Mouse (Mus musculus) neural tube, embryonic 14.5 days (tissue): ENCODE data around the gene Apbb2. TPM values are rescaled to one million over a fixed set of nuclear protein-coding genes. Genes with fewer than 3 reads are reported as not detected.

ENCODE experiments used
- ATAC-seq: fragments of 200-750 bp; cut with Nextera tagmentation; 2 replicates; pipeline ENCODE4 v1.8.0; 2017; ENCODE audit warnings: low read depth, mild to moderate bottlenecking, moderate TSS enrichment, moderate library complexity
- H3K27ac ChIP-seq: fragments of 300-500 bp; sonication (generic); 2 replicates; pipeline ENCODE4 v1.5.1; 2014; ENCODE audit warnings: low read depth, mild to moderate bottlenecking, control low read depth, low read length, moderate library complexity, mixed read lengths
- H3K27me3 ChIP-seq: fragments of 300-500 bp; sonication (generic); 2 replicates; pipeline ENCODE4 v1.6.1; 2014; ENCODE audit warnings: low read length; ENCODE audit not compliant: control insufficient read depth, insufficient read depth
- H3K36me3 ChIP-seq: fragments of 300-500 bp; sonication (generic); 2 replicates; pipeline ENCODE4 v1.6.1; 2014; ENCODE audit warnings: low read length, mixed read lengths; ENCODE audit not compliant: control insufficient read depth, insufficient read depth
- H3K4me1 ChIP-seq: fragments of 300-500 bp; sonication (generic); 2 replicates; pipeline ENCODE4 v1.6.1; 2014; ENCODE audit warnings: low read length; ENCODE audit not compliant: control insufficient read depth, insufficient read depth
- H3K4me2 ChIP-seq: fragments of 300-500 bp; sonication (generic); 2 replicates; pipeline ENCODE4 v1.6.1; 2014; ENCODE audit warnings: mild to moderate bottlenecking, low read depth, low read length, control low read depth
- H3K4me3 ChIP-seq: fragments of 300-500 bp; sonication (generic); 2 replicates; pipeline ENCODE4 v1.5.1; 2014; ENCODE audit warnings: low read depth, low read length, control low read depth, mixed read lengths
- H3K9ac ChIP-seq: fragments of 300-500 bp; sonication (generic); replicated peaks from 2 replicates; pipeline ENCODE4 v1.6.1; 2014; ENCODE audit warnings: low read depth, mild to moderate bottlenecking, control low read depth, low read length, mixed read lengths
- H3K9me3 ChIP-seq: fragments of 300-500 bp; sonication (generic); 2 replicates; pipeline ENCODE4 v1.6.1; 2016; ENCODE audit warnings: low read length; ENCODE audit not compliant: control insufficient read depth
- WGBS: fragments of 180-500 bp; shearing (Covaris S2); extraction: QIAGEN DNeasy Blood & Tissue Kit; methylation state at CpG from one replicate; pipeline ENCODE4 v1.1.7; 2014; 5-methylcytosine and 5-hydroxymethylcytosine counted together
- polyA plus RNA-seq: library from polyadenylated mRNA; unstranded; fragments of >200 nt; fragmentation: Nextera tagmentation; extraction: Ambion mirVana; gene quantifications from 2 replicates; pipeline ENCODE4 v1.2.1, GENCODE M21; 2014

Apbb2 gene
- polyA plus RNA-seq, 1 experiment from 2014 or later: 132 TPM

DNA sequence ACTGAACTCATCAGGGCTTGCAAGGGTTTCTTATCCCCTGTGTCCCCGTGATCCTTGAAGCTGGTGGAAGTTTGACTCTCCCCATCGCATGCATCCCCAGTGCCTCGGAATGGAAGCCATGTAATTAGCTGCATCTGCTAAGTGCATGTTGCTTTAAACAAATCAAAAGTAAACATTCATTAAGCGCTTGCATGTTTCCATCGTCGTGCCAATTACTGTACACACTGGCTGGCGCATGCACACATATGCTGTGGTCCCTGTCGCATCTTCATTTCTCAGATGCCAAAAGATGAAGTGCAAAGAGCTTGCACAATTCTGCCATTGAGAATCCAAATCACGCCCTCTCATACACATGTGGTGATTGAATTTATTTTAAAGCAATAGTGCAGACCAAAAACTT, 257.8 kb downstream of the Apbb2 start:
- Histone ChIP-seq H3K27ac (no peak overlapping the region), H3K4me3 (no peak overlapping the region), H3K9ac (no peak overlapping the region), H3K27me3 (no peaks in the 10 kb centered on the region), H3K4me1 (peaks cover 14% of the 10 kb centered on the region), H3K4me2 (no peak overlapping the region), H3K9me3 (no peaks in the 10 kb centered on the region), H3K36me3 (no peaks in the 10 kb centered on the region)
- 66% methylated on average over 9 of the region's 9 CpGs for WGBS
- no peak for ATAC-seq

DNA sequence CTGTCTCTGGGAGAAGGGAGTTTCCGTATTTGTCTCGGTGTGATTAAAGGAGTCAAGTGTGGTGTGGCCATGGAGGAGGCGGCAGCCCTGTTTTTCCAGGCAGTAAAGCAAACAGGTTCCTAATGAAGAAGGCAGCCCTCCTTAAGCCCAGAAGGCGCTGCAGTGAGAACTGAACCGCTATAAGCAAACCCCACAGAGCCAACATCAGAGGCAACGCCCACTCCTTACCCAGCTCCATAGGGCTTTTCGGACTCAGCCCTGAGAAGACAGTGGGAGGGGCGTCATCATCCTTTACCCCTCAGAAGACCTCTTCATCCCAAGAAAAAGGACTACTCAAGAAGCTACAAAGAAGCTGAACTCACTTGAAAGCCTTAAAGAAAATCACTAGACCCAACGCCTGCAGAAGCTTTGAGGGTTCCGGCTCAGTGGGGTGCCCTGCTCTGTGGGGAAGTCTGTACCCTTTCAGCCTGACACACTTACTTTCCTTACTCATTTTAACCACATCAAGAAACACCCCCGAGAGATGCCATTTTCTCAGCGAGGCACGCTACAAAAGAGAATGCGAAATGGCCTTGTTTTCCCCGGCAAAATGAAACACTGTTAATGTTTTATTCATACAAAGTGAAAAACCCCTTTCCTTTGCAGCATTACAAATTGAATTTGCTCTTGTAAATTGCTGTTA, 258.7 kb downstream of the Apbb2 start:
- ATAC-seq: no peak
- peaks cover 14% of the 10 kb centered on the region for H3K4me1 ChIP-seq
- H3K4me3 ChIP-seq: no peak overlapping the region
- no peaks in the 10 kb centered on the region for H3K36me3 ChIP-seq
- no peak overlapping the region for H3K9ac ChIP-seq
- no peaks in the 10 kb centered on the region for H3K27me3 ChIP-seq
- H3K9me3 ChIP-seq: no peaks in the 10 kb centered on the region
- H3K27ac ChIP-seq: no peak overlapping the region
- no peak overlapping the region for H3K4me2 ChIP-seq
- 56% methylated on average over 15 of the region's 15 CpGs for WGBS

DNA sequence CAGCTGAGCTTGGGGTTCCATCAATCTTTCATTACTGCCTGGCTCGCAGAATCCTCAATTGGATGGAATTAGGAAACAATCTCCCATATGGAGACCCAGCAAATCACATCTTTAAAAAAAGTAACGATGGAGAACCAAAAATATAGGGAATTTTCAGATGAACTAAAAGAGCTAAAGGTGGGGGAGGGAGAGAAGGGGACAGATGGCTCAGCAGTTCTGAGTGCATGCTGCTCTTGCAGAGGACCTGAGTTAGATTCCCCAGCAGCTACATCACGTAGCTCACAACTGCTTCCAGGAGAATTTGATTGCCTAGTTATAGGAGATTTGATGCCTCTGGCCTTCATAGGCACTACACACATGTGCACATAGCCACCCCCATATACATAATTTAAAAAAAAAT, 263.4 kb downstream of the Apbb2 start:
- H3K4me1 ChIP-seq: 0 out of 2 replicates have a peak, but pooled peaks cover 7% of the 10 kb centered on the region
- no peak overlapping the region for H3K9ac ChIP-seq
- 68% methylated on average over 3 of the region's 3 CpGs for WGBS
- H3K4me3 ChIP-seq: no peak overlapping the region
- H3K27me3 ChIP-seq: no peaks in the 10 kb centered on the region
- no peak overlapping the region for H3K4me2 ChIP-seq
- H3K9me3 ChIP-seq: no peaks in the 10 kb centered on the region
- H3K27ac ChIP-seq: no peak overlapping the region
- H3K36me3 ChIP-seq: no peaks in the 10 kb centered on the region
- no peak for ATAC-seq

DNA sequence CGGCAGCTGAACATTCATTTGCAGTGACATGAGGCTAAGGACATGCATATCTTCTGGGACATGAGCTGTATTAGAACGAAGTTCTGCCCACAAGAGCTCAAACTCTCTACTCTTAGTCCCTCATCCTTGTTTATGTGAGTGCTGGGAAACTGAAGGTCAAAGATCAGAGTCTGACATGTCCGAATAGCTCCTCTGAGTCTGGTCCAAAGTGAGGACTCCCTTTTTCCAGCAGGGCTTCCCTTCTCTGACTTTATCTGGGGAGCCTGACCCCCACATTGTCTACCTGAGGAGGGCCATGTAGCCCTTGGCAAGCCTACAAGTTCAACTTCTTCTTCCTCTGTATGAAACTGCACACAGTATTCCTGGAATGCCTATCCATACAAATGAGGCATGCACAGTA, 264.7 kb downstream of the Apbb2 start:
- WGBS: 84% methylated on average over 3 of the region's 3 CpGs

DNA sequence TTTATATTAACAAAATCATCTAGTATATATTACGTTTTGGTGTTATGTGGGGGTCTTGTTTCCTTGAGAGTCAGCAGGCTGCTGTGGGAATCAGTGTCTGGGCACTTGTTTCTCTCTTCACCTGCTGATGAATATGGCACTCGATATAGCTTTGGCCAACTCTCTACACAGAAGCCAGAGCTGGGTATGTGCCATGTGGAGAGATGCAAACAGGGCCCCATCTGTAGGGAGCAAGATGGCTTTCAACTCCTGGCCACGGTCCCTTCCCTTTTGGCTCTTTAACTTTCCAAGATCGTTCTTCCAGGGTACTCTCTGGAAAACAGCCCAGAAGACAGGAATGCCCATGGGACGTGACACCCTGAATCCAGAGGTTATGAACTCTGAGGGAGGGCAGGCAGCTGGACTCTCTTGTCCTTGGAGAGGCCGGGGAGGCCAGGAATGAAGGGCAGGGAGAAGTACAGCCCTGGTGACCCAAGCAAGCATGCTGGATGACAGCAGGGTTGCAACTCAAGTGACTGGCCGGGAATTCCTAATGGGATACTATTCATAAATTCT, 266.7 kb downstream of the Apbb2 start:
- Histone ChIP-seq H3K27ac (no peak overlapping the region), H3K9ac (no peak overlapping the region), H3K9me3 (no peaks in the 10 kb centered on the region), H3K36me3 (no peaks in the 10 kb centered on the region), H3K4me1 (no peaks in the 10 kb centered on the region), H3K4me3 (no peak overlapping the region), H3K27me3 (no peaks in the 10 kb centered on the region), H3K4me2 (no peak overlapping the region)
- 84% methylated on average over 7 of the region's 7 CpGs for WGBS
- no peak for ATAC-seq

More for the DNA sequence above, 264.7 kb downstream of the Apbb2 start:
- H3K27ac ChIP-seq: no peak overlapping the region
- H3K4me3 ChIP-seq: no peak overlapping the region
- H3K9ac ChIP-seq: no peak overlapping the region
- no peak overlapping the region for H3K4me2 ChIP-seq
- no peaks in the 10 kb centered on the region for H3K36me3 ChIP-seq
- H3K27me3 ChIP-seq: no peaks in the 10 kb centered on the region
- no peak for ATAC-seq
- no peaks in the 10 kb centered on the region for H3K4me1 ChIP-seq
- H3K9me3 ChIP-seq: no peaks in the 10 kb centered on the region

DNA sequence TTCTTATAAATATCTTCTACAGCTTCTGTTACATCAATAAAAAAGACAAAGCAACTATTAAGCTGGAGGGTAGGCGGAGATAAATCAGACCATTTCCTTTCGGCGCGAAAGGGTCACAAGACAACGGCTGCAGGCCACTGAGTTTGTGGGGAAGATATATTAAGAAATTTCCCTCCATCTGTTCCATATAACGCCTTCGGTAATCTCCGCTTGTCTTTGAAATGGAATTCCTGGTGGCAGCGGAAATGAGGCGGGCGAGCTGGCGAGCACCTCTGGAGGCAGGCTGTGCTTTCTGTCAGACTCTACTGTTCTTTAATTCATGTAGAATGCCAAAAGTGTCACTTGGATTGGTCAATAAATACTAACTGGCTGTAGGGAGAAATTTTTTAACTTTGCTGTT, 267.5 kb downstream of the Apbb2 start:
- 50% methylated on average over 12 of the region's 12 CpGs for WGBS
- no peak overlapping the region for H3K9ac ChIP-seq
- no peaks in the 10 kb centered on the region for H3K27me3 ChIP-seq
- no peak overlapping the region for H3K4me3 ChIP-seq
- no peaks in the 10 kb centered on the region for H3K36me3 ChIP-seq
- H3K27ac ChIP-seq: no peak overlapping the region
- no peaks in the 10 kb centered on the region for H3K4me1 ChIP-seq
- H3K4me2 ChIP-seq: no peak overlapping the region
- no peaks in the 10 kb centered on the region for H3K9me3 ChIP-seq
- no peak for ATAC-seq

DNA sequence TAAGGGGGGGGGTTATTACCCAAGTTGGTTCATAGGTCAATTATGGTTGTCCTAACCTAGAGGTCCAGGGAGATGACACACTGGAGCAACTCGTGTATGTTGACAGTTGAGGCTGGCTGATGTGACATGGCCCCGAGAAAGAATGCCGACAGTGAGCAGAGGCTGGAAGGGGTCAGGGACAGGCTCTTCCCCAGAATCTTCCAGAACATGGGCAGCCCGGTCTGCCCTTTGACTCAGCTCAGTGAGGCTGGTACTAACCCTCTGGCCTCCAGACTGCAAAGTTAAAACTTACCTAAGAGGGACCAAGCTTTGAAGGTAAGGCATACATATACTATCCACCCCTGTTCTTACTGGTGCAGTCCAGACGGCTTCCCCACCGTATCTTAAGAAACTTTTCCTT, 268.0 kb downstream of the Apbb2 start:
- H3K4me2 ChIP-seq: no peak overlapping the region
- no peaks in the 10 kb centered on the region for H3K4me1 ChIP-seq
- WGBS: 82% methylated on average over 6 of the region's 6 CpGs
- no peaks in the 10 kb centered on the region for H3K27me3 ChIP-seq
- no peak for ATAC-seq
- H3K27ac ChIP-seq: no peak overlapping the region
- H3K36me3 ChIP-seq: no peaks in the 10 kb centered on the region
- no peak overlapping the region for H3K9ac ChIP-seq
- H3K9me3 ChIP-seq: no peaks in the 10 kb centered on the region
- no peak overlapping the region for H3K4me3 ChIP-seq

DNA sequence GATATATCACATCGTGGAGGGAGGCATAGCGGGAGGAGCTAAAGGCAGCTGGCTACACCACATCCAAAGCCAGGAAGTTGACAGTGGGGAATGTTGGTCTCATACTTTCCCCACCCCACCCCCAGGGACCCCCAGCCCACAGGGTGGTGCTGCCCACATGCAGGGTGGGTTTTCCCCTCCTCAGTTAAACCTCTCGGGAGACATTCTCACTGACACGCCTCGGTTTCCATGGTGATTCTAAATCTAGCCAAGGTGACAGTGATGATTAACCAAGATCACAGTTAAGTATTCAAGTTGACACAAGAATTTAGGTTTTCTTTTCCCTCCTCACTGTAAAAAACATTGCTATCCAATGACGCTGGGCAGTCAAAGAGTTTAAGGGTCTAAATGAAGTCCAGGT, 270.2 kb downstream of the Apbb2 start:
- 63% methylated on average over 6 of the region's 6 CpGs for WGBS
- Histone ChIP-seq H3K4me2 (no peak overlapping the region), H3K4me1 (0 out of 2 replicates have a peak, but pooled peaks cover 3% of the 10 kb centered on the region), H3K36me3 (no peaks in the 10 kb centered on the region), H3K9ac (no peak overlapping the region), H3K9me3 (no peaks in the 10 kb centered on the region), H3K4me3 (no peak overlapping the region), H3K27ac (no peak overlapping the region), H3K27me3 (no peaks in the 10 kb centered on the region)
- ATAC-seq: no peak

DNA sequence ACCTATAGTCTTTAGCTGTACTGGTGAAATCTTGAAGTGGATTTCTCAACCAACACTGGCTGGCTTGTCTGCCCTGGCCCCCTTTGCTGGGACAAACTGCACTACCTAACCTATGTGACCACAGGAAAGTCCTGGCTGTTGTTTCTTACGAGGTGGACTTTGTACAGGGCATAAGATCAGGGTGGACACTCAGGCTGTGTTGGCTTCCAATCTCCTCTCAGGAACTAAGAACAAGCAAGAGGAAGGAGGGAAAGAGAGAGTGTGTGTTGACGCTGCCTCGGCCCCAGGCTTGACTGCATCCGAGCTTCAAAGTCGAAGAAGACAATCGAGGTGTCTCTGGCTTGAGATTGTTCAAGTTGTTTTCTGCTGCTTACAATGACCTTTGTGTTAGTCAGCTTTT, 271.8 kb downstream of the Apbb2 start:
- no peak overlapping the region for H3K4me2 ChIP-seq
- no peaks in the 10 kb centered on the region for H3K9me3 ChIP-seq
- no peak for ATAC-seq
- H3K9ac ChIP-seq: no peak overlapping the region
- no peak overlapping the region for H3K4me3 ChIP-seq
- 92% methylated on average over 6 of the region's 6 CpGs for WGBS
- H3K4me1 ChIP-seq: 0 out of 2 replicates have a peak, but pooled peaks cover 3% of the 10 kb centered on the region
- H3K36me3 ChIP-seq: no peaks in the 10 kb centered on the region
- H3K27ac ChIP-seq: no peak overlapping the region
- no peaks in the 10 kb centered on the region for H3K27me3 ChIP-seq
